ENCODE assay signal across 8 mouse cellular contexts in the genomic region with DNA sequence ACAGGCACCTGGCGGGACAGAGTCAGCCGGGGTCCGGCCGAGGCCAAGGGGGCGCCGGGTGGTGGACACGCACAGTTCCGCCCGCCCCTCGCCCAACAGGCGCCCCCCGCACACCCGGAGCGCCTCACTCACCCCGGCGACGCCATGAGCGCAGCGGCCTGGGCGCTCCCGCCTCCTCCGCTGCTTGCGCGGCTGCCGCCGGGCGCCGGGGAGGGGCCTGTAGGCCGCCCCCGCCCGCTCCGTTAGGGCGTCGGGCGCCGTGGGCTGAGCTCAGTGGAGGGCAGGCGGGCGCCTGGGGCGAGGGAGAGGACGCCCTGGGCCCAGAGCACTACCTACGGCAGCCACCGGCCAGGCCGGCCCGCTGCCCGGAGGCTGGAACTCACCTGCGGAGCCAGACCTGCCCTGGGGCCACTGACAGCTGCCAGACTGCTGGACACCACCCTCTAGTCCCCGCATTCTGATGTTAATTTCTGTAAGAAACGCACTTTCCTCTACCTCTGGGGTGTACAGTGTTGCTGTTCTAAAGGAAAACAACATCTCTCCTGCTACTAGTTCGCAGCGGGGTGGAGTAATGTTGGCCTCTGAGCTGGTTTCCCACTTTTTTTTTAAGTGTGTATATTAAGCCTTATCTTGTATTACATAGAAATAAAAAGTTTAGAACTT. TPM values are rescaled to one million over a fixed set of nuclear protein-coding genes. Genes with fewer than 3 reads are reported as not detected.
DNase-seq lines count a peak whose midpoint lies in the region; ATAC-seq and TF ChIP-seq lines count a peak whose summit lies in the region.

No protein-coding gene starts in this region.

- no peaks in the 10 kb centered on the region for H3K27me3 ChIP-seq in MEL (ENCODE audit: control insufficient read depth in 1 of 2, insufficient read depth in 2 of 2, low read length in 2 of 2)
- no peaks in the 10 kb centered on the region for H3K27me3 ChIP-seq in forebrain, embryonic 16.5 days (replicated peaks; ENCODE audit: control insufficient read depth, insufficient read depth, low read length)
- H3K27me3 ChIP-seq in lung, embryonic 15.5 days = no peaks in the 10 kb centered on the region

- peak; percentile 88 for DNase-seq in MEL (ENCODE audit: low read depth, low spot score)
- peak; percentile 77 for DNase-seq in cerebellum, adult 11-12 months
- peak; percentile 82 to 87 for DNase-seq in heart, postnatal 36 days
- peak; percentile 82 for DNase-seq in layer of hippocampus, adult 9-11 months
- DNase-seq in testis, postnatal 14 days (ENCODE audit: low spot score) = peak; percentile 80

- H3K4me1 ChIP-seq in MEL (ENCODE audit: control insufficient read depth in 1 of 2, insufficient read depth in 2 of 2, low read length in 2 of 2) = peaks cover 19 to 27% of the 10 kb centered on the region in 2 experiments
- H3K4me1 ChIP-seq in forebrain, embryonic 16.5 days (replicated peaks; ENCODE audit: control insufficient read depth, insufficient read depth, low read length) = peaks cover 9% of the 10 kb centered on the region
- peaks cover 10% of the 10 kb centered on the region; the same call in 1 of the 2 replicates for H3K4me1 ChIP-seq in lung, embryonic 15.5 days
- peaks cover 8% of the 10 kb centered on the region for H3K4me1 ChIP-seq in olfactory bulb, adult 2 months (ENCODE audit: control insufficient read depth, insufficient read depth, low read length)

- peak; percentile 76 to 85 for TF ChIP-seq POLR2A in MEL (IDR thresholded peaks at IDR 0.05; ENCODE audit: control insufficient read depth in 1 of 2, insufficient read depth in 1 of 2, low read depth in 1 of 2, low read length in 2 of 2, poor library complexity in 1 of 2)
- peak; percentile 67 for TF ChIP-seq POLR2A in olfactory bulb, adult 2 months (IDR thresholded peaks at IDR 0.05; ENCODE audit: insufficient read depth, low read depth, low read length)

- ATAC-seq in forebrain, embryonic 16.5 days = peak; percentile 97
- ATAC-seq in lung, embryonic 15.5 days (ENCODE audit: borderline replicate concordance, extremely low read depth, low FRiP score, low TSS enrichment) = peak; percentile 95

- intact Hi-C loops in heart, postnatal 36 days (cut with DNase I) = loop anchor here (1.0 to 2.0 kb wide), 3 partner anchors 21 to 48 kb away; partner anchors contain the start of genes Dbnl and Urgcp

- H3K9ac ChIP-seq in MEL (ENCODE audit: control insufficient read depth, low read depth, low read length, poor library complexity, severe bottlenecking) = peak overlapping the region; percentile 97
- H3K9ac ChIP-seq in forebrain, embryonic 16.5 days (replicated peaks; ENCODE audit: low read depth, low read length) = peak overlapping the region; percentile 96
- peak overlapping the region; percentile 83 for H3K9ac ChIP-seq in lung, embryonic 15.5 days

- peak overlapping the region; percentile 79 for H3K4me2 ChIP-seq in forebrain, embryonic 16.5 days (ENCODE audit: low read length)
- peak overlapping the region; percentile 94 for H3K4me2 ChIP-seq in lung, embryonic 15.5 days

- TF ChIP-seq EP300 in MEL (IDR thresholded peaks at IDR 0.05; ENCODE audit: low read depth in 1 of 2, low read length in 2 of 2) = no peak; a peak in 1 of 4 replicates

- H3K36me3 ChIP-seq in MEL (ENCODE audit: control insufficient read depth in 1 of 2, insufficient read depth in 2 of 2, low read length in 2 of 2) = peaks cover 0 to 34% of the 10 kb centered on the region in 2 experiments; a peak in 2 of 4 replicates
- H3K36me3 ChIP-seq in forebrain, embryonic 16.5 days (ENCODE audit: control insufficient read depth, insufficient read depth) = no peaks in the 10 kb centered on the region
- H3K36me3 ChIP-seq in lung, embryonic 15.5 days = no peaks in the 10 kb centered on the region

- H3K9me3 ChIP-seq in MEL (replicated peaks; ENCODE audit: insufficient read depth, low read length) = no peaks in the 10 kb centered on the region
- no peaks in the 10 kb centered on the region for H3K9me3 ChIP-seq in forebrain, embryonic 16.5 days (ENCODE audit: control insufficient read depth, low read length)
- no peaks in the 10 kb centered on the region for H3K9me3 ChIP-seq in lung, embryonic 15.5 days

- peak overlapping the region; percentile 89 for H3K27ac ChIP-seq in MEL (ENCODE audit: control insufficient read depth, low read depth, low read length)
- peak overlapping the region; percentile 69 for H3K27ac ChIP-seq in forebrain, embryonic 16.5 days (ENCODE audit: low read length)
- H3K27ac ChIP-seq in lung, embryonic 15.5 days = peak overlapping the region; percentile 84
- peak overlapping the region; percentile 73 for H3K27ac ChIP-seq in olfactory bulb, adult 2 months (ENCODE audit: insufficient read depth, low read depth, low read length)

- no peak for TF ChIP-seq CTCF in MEL (IDR thresholded peaks at IDR 0.05 in 2 of 3, conservative IDR thresholded peaks at IDR 0.05 in 1 of 3; ENCODE audit: control insufficient read depth in 1 of 3, insufficient read depth in 1 of 3, low read depth in 2 of 3, low read length in 3 of 3, poor library complexity in 1 of 3, severe bottlenecking in 1 of 3)
- TF ChIP-seq CTCF in olfactory bulb, adult 2 months (IDR thresholded peaks at IDR 0.05; ENCODE audit: insufficient read depth, low read depth, low read length) = no peak

- H3K4me3 ChIP-seq in MEL (ENCODE audit: control insufficient read depth in 1 of 2, insufficient read depth in 1 of 2, low read depth in 2 of 2, low read length in 2 of 2) = peak overlapping the region; percentile 92 to 97
- peak overlapping the region; percentile 97 for H3K4me3 ChIP-seq in forebrain, embryonic 16.5 days (replicated peaks; ENCODE audit: low read length)
- H3K4me3 ChIP-seq in lung, embryonic 15.5 days = peak overlapping the region; percentile 83
- H3K4me3 ChIP-seq in olfactory bulb, adult 2 months (ENCODE audit: insufficient read depth, low read depth, low read length) = peak overlapping the region; percentile 69

- under 1% methylated on average over 47 of the region's 50 CpGs for WGBS in forebrain, embryonic 16.5 days
- WGBS in lung, embryonic 15.5 days = under 1% methylated on average over 38 of the region's 50 CpGs
- WGBS in olfactory bulb, adult 2 months = 1% methylated on average over 47 of the region's 50 CpGs

- peaks cover 34% of the 10 kb centered on the region for H3K79me2 ChIP-seq in MEL (ENCODE audit: control insufficient read depth, insufficient read depth, low read length, poor library complexity)

- no peak for TF ChIP-seq RAD21 in MEL (IDR thresholded peaks at IDR 0.05; ENCODE audit: low read depth, low read length)

TF ChIP-seq in MEL, 35 proteins besides CTCF, POLR2A, EP300 and RAD21 (continues in another document):
- TF ChIP-seq JUND (IDR thresholded peaks at IDR 0.05; ENCODE audit: low read depth, low read length) (no peak), CHD1 (IDR thresholded peaks at IDR 0.05; ENCODE audit: low read depth, low read length) (0 out of 2 replicates have a peak, but pooled peaks have one; percentile 61), MAFK (IDR thresholded peaks at IDR 0.05; ENCODE audit: borderline replicate concordance, low read depth, low read length) (no peak), MXI1 (IDR thresholded peaks at IDR 0.05; ENCODE audit: low read depth, low read length) (peak; percentile 64), UBTF (IDR thresholded peaks at IDR 0.05; ENCODE audit: borderline replicate concordance, insufficient read depth, low read depth, low read length) (peak; percentile 97), SIN3A (IDR thresholded peaks at IDR 0.05; ENCODE audit: low read length) (peak; percentile 70), NELFE (IDR thresholded peaks at IDR 0.05; ENCODE audit: low read depth, low read length) (peak; percentile 65), HCFC1 (IDR thresholded peaks at IDR 0.05; ENCODE audit: low read depth, low read length) (peak; percentile 59), ZNF384 (IDR thresholded peaks at IDR 0.05; ENCODE audit: low read depth, low read length) (peak; percentile 75), ZMIZ1 (IDR thresholded peaks at IDR 0.05; ENCODE audit: low read depth, low read length) (peak; percentile 79; the same call in 1 of the 2 replicates), ZKSCAN1 (IDR thresholded peaks at IDR 0.05; ENCODE audit: low read depth, low read length) (no peak), TAL1 (IDR thresholded peaks at IDR 0.05; ENCODE audit: low read length) (no peak), RCOR1 (IDR thresholded peaks at IDR 0.05; ENCODE audit: low read depth, low read length) (no peak), POLR2AphosphoS2 (IDR thresholded peaks at IDR 0.05; ENCODE audit: low read length) (peak; percentile 45; the same call in 1 of the 2 replicates), CHD2 (IDR thresholded peaks at IDR 0.05; ENCODE audit: low read length) (no peak)

RNA-seq across cellular contexts. Expression of gene Urgcp, which starts 21.1 kb away (rescaled TPM):
- 27.8 and 29.2 TPM in 2 replicates for total RNA-seq in MEL (2012; rRNA removed)
- polyA plus RNA-seq in MEL (2012; ENCODE audit: insufficient read depth in 1 of 2, insufficient read length in 2 of 2, low read depth in 1 of 2, low replicate concordance in 2 of 2, missing spikeins in 1 of 2) = 10 to 100 TPM; 19.5 to 34.9 TPM
- polyA plus RNA-seq in forebrain, embryonic 16.5 days (2015; fragmentation: Nextera tagmentation; extraction: Ambion mirVana) = 35.2 TPM in 2 replicates
- total RNA-seq in heart, postnatal 36 days (2021) = 10 to 100 TPM; 57.1 to 59.1 TPM
- polyA plus RNA-seq in lung, embryonic 15.5 days (2015; fragmentation: Nextera tagmentation; extraction: Ambion mirVana) = 24.6 and 24.8 TPM in 2 replicates
- polyA plus RNA-seq in olfactory bulb, adult 2 months (2012; ENCODE audit: insufficient read depth, insufficient read length, low replicate concordance, missing spikeins) = not detected in 2 replicates

RNA-seq across cellular contexts. Expression of gene Mrps24, which starts 25.6 kb away (rescaled TPM):
- total RNA-seq in MEL (2012; rRNA removed) = 159 and 184 TPM in 2 replicates
- polyA plus RNA-seq in MEL (2012; ENCODE audit: insufficient read depth in 1 of 2, insufficient read length in 2 of 2, low read depth in 1 of 2, low replicate concordance in 2 of 2, missing spikeins in 1 of 2) = 100 to 1,000 TPM in 1 of 2 experiments, not detected in 1; 163 TPM
- 168 and 171 TPM in 2 replicates for polyA plus RNA-seq in forebrain, embryonic 16.5 days (2015; fragmentation: Nextera tagmentation; extraction: Ambion mirVana)
- total RNA-seq in heart, postnatal 36 days (2021) = 100 to 1,000 TPM; 157 to 168 TPM
- 179 and 188 TPM in 2 replicates for polyA plus RNA-seq in lung, embryonic 15.5 days (2015; fragmentation: Nextera tagmentation; extraction: Ambion mirVana)
- polyA plus RNA-seq in olfactory bulb, adult 2 months (2012; ENCODE audit: insufficient read depth, insufficient read length, low replicate concordance, missing spikeins) = not detected in 2 replicates

RNA-seq across cellular contexts. Expression of gene Dbnl, which starts 47.2 kb away (rescaled TPM):
- 73.5 and 76.4 TPM in 2 replicates for total RNA-seq in MEL (2012; rRNA removed)
- 100 to 1,000 TPM in 1 of 2 experiments, not detected in 1; 149 TPM for polyA plus RNA-seq in MEL (2012; ENCODE audit: insufficient read depth in 1 of 2, insufficient read length in 2 of 2, low read depth in 1 of 2, low replicate concordance in 2 of 2, missing spikeins in 1 of 2)
- polyA plus RNA-seq in forebrain, embryonic 16.5 days (2015; fragmentation: Nextera tagmentation; extraction: Ambion mirVana) = 139 and 141 TPM in 2 replicates
- 10 to 100 TPM; 27.5 to 30.3 TPM for total RNA-seq in heart, postnatal 36 days (2021)
- 111 and 115 TPM in 2 replicates for polyA plus RNA-seq in lung, embryonic 15.5 days (2015; fragmentation: Nextera tagmentation; extraction: Ambion mirVana)
- polyA plus RNA-seq in olfactory bulb, adult 2 months (2012; ENCODE audit: insufficient read depth, insufficient read length, low replicate concordance, missing spikeins) = not detected in 2 replicates

Comparison
In these comparisons a context has a peak if more than half of its experiments do, and no peak if none do; other contexts are left out.
1. Peak in every context shown above with its lines: DNase-seq, ATAC-seq, H3K4me3 ChIP-seq and H3K27ac ChIP-seq.